Mouse (Mus musculus) CH12.LX (cell line): ENCODE measurements around the gene Mob3c. TPM values are rescaled to one million over a fixed set of nuclear protein-coding genes. Genes with fewer than 3 reads are reported as not detected.

ENCODE experiments used
- DNase-seq: peaks from one replicate; pipeline ENCODE4 v3.0.0-alpha.2; 2013; ENCODE audit errors: extremely low read depth
- H3K27ac ChIP-seq: 2 replicates; pipeline ENCODE4 v1.5.1; 2012; ENCODE audit warnings: low read depth, mild to moderate bottlenecking, control low read depth, moderate library complexity; ENCODE audit not compliant: insufficient read depth
- H3K27me3 ChIP-seq: replicated peaks from 2 replicates; pipeline ENCODE3; 2012; ENCODE audit warnings: inconsistent platforms
- H3K36me3 ChIP-seq, 2 experiments: replicated peaks in 1 of 2; 2 replicates each; pipeline versions ENCODE3 to v1.6.1; 2012; ENCODE audit warnings: inconsistent platforms in 1 of 2, low read length in 1 of 2, mild to moderate bottlenecking in 1 of 2, mixed read lengths in 1 of 2, moderate library complexity in 1 of 2; ENCODE audit not compliant: control insufficient read depth in 1 of 2, insufficient read depth in 1 of 2
- H3K4me1 ChIP-seq, 2 experiments: 2 replicates each; pipeline ENCODE4 v1.6.1; 2012; ENCODE audit warnings: inconsistent platforms in 1 of 2, moderate library complexity in 1 of 2; ENCODE audit not compliant: insufficient read depth in 2 of 2, control insufficient read depth in 1 of 2
- H3K4me2 ChIP-seq: 2 replicates; pipeline ENCODE4 v1.6.1; 2012; ENCODE audit warnings: low read depth, mild to moderate bottlenecking, control low read depth; ENCODE audit not compliant: poor library complexity, insufficient read depth, severe bottlenecking
- H3K4me3 ChIP-seq, 3 experiments: fragments of 150-350 bp in 1 of 3; sonication (generic) in 1 of 3; replicated peaks in 1 of 3; 2 replicates each; pipeline versions ENCODE3 to v1.5.1; 2011 to 2012; ENCODE audit warnings: low read depth in 2 of 3, low read length in 2 of 3, mild to moderate bottlenecking in 2 of 3, moderate library complexity in 2 of 3, control low read depth in 1 of 3, improper control_type of control experiment in 1 of 3, inconsistent platforms in 1 of 3, mixed read lengths in 1 of 3; ENCODE audit not compliant: poor library complexity in 1 of 3
- H3K79me2 ChIP-seq: replicated peaks from 2 replicates; pipeline ENCODE4 v1.6.1; 2012; ENCODE audit warnings: mild to moderate bottlenecking, moderate library complexity; ENCODE audit not compliant: control insufficient read depth, poor library complexity, insufficient read depth, severe bottlenecking; ENCODE audit errors: extremely low read depth
- H3K9ac ChIP-seq: 2 replicates; pipeline ENCODE4 v1.6.1; 2012; ENCODE audit warnings: low read depth, mild to moderate bottlenecking, control low read depth, moderate library complexity; ENCODE audit not compliant: insufficient read depth
- H3K9me3 ChIP-seq: replicated peaks from 2 replicates; pipeline ENCODE3; 2012; ENCODE audit warnings: low read length, inconsistent platforms, mixed read lengths
- BHLHE40 ChIP-seq: IDR thresholded peaks from 2 replicates; pipeline ENCODE4 v1.6.1; 2011; ENCODE audit warnings: mild to moderate bottlenecking, low read depth, low read length, improper control_type of control experiment
- CHD1 ChIP-seq: IDR thresholded peaks from 2 replicates; pipeline ENCODE4 v1.6.1; 2012; ENCODE audit warnings: low read depth, low read length, improper control_type of control experiment, inconsistent platforms
- CHD2 ChIP-seq: IDR thresholded peaks from 2 replicates; pipeline ENCODE4 v1.6.1; 2011; ENCODE audit warnings: low read length, improper control_type of control experiment
- EP300 ChIP-seq: IDR thresholded peaks from 2 replicates; pipeline ENCODE4 v1.6.1; 2011; ENCODE audit warnings: low read length, improper control_type of control experiment
- ETS1 ChIP-seq: conservative IDR thresholded peaks from 2 replicates; pipeline ENCODE4 v1.6.1; 2012; ENCODE audit warnings: low read depth, mild to moderate bottlenecking, inconsistent platforms, low read length, improper control_type of control experiment, moderate library complexity
- HCFC1 ChIP-seq: IDR thresholded peaks from 2 replicates; pipeline ENCODE4 v1.6.1; 2012; ENCODE audit warnings: low read depth, mild to moderate bottlenecking, inconsistent platforms, low read length, improper control_type of control experiment
- IRF4 ChIP-seq: IDR thresholded peaks from 2 replicates; pipeline ENCODE4 v1.6.1; 2014; ENCODE audit warnings: low read depth, mild to moderate bottlenecking, inconsistent platforms, low read length, improper control_type of control experiment
- JUN ChIP-seq: IDR thresholded peaks from 2 replicates; pipeline ENCODE4 v1.6.1; 2011; ENCODE audit warnings: low read depth, mild to moderate bottlenecking, low read length, improper control_type of control experiment, moderate library complexity; ENCODE audit not compliant: insufficient read depth
- JUND ChIP-seq: conservative IDR thresholded peaks from 2 replicates; pipeline ENCODE4 v1.6.1; 2011; ENCODE audit warnings: low read depth, low read length, improper control_type of control experiment
- MAFK ChIP-seq: IDR thresholded peaks from 2 replicates; pipeline ENCODE4 v1.6.1; 2011; ENCODE audit warnings: low read length, improper control_type of control experiment; ENCODE audit not compliant: insufficient replicate concordance
- NELFE ChIP-seq: IDR thresholded peaks from 2 replicates; pipeline ENCODE4 v1.6.1; 2011; ENCODE audit warnings: low read depth, low read length, improper control_type of control experiment
- PAX5 ChIP-seq: IDR thresholded peaks from 2 replicates; pipeline ENCODE4 v1.6.1; 2012; ENCODE audit warnings: low read length, inconsistent platforms, mixed read lengths
- POLR2AphosphoS2 ChIP-seq: IDR thresholded peaks from 2 replicates; pipeline ENCODE4 v1.6.1; 2011; ENCODE audit warnings: low read depth, low read length, improper control_type of control experiment
- RAD21 ChIP-seq: IDR thresholded peaks from 2 replicates; pipeline ENCODE4 v1.6.1; 2011; ENCODE audit warnings: low read depth, mild to moderate bottlenecking, low read length, improper control_type of control experiment, moderate library complexity
- RCOR1 ChIP-seq: conservative IDR thresholded peaks from 2 replicates; pipeline ENCODE4 v1.6.1; 2012; ENCODE audit warnings: low read depth, mild to moderate bottlenecking, inconsistent platforms, low read length, improper control_type of control experiment
- SMC3 ChIP-seq: IDR thresholded peaks from 2 replicates; pipeline ENCODE4 v1.6.1; 2011; ENCODE audit warnings: low read depth, low read length, improper control_type of control experiment
- TCF12 ChIP-seq: IDR thresholded peaks from 2 replicates; pipeline ENCODE4 v1.6.1; 2014; ENCODE audit warnings: low read depth, mild to moderate bottlenecking, inconsistent platforms, low read length, improper control_type of control experiment
- USF2 ChIP-seq: conservative IDR thresholded peaks from 2 replicates; pipeline ENCODE4 v1.6.1; 2011; ENCODE audit warnings: low read depth, low read length, improper control_type of control experiment
- ZC3H11A ChIP-seq: IDR thresholded peaks from 2 replicates; pipeline ENCODE4 v1.6.1; 2012; ENCODE audit warnings: low read depth, mild to moderate bottlenecking, inconsistent platforms, low read length, improper control_type of control experiment
- dilution Hi-C: fragments of 300-500 bp; cut with MboI; formaldehyde crosslinking; loops from 2 replicates; pipeline ENCODE4 v1.14.3; 2020; ENCODE audit warnings: low sequenced_read_pairs; ENCODE audit not compliant: extremely low pct_unique_long_range_greater_than_20kb, extremely low pct_ligation_motif_present
- in situ Hi-C: fragments of 300-500 bp; cut with MboI; formaldehyde crosslinking; loops from 3 replicates; pipeline ENCODE4 v1.14.3; 2019; ENCODE audit warnings: low sequenced_read_pairs, low pct_ligation_motif_present, low pct_unique_long_range_greater_than_20kb, mixed read lengths
- polyA plus RNA-seq: library from polyadenylated mRNA; unstranded; fragments of >175 nt; gene quantifications from 2 replicates; pipeline ENCODE4 v1.2.1, GENCODE M21; 2012; ENCODE audit warnings: low read depth; ENCODE audit not compliant: insufficient read length
- total RNA-seq, 2 experiments: library from RNA; depleted of rRNA; stranded (reverse); fragments of 300-350 nt in 1 of 2; fragments of >200 nt in 1 of 2; gene quantifications; 2 replicates each; pipeline ENCODE4 v1.2.3; 2012 to 2014

The Mob3c gene
- total and polyA plus RNA-seq, 3 experiments = 7.8 to 9.2 (median 9.2) TPM

DNA sequence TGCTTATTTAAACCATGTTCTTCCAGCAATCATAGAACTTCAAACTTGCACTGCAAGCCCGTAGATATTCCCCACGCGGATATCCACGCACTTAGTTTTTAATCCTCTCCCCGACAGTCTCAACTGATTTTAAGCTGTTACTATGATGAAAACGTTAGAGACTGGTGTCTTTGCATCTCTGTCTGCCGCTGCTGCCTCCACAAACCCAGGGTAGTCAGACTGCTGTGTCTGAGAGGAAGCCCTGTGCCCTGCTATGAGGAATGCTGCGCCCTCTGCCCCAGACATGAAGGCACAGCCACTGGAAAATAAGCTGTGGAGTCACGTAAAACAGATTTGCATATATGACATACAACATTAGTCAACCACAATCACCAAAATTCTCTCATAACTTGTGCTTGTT, 50.9 kb downstream of the Mob3c start:
- dilution Hi-C loops = no loop called here
- peaks cover 44 to 65% of the 10 kb centered on the region in 2 experiments for H3K36me3 ChIP-seq
- TF ChIP-seq NELFE = no peak
- no peak for TF ChIP-seq ZC3H11A
- TF ChIP-seq HCFC1 = no peak
- no peak for TF ChIP-seq JUN
- no peak for TF ChIP-seq ETS1
- no peak for TF ChIP-seq MAFK
- no peak for TF ChIP-seq CHD1
- TF ChIP-seq TCF12 = no peak
- no peak for TF ChIP-seq BHLHE40
- no peak for TF ChIP-seq JUND
- no peak for TF ChIP-seq IRF4
- TF ChIP-seq EP300 = no peak

GRCm38 (mm10) chr4:115881183-115881582, 53.3 kb downstream of the Mob3c start:
- Histone ChIP-seq H3K4me2 (no peak overlapping the region), H3K27me3 (peaks cover 18% of the 10 kb centered on the region), H3K79me2 (no peaks in the 10 kb centered on the region), H3K27ac (no peak overlapping the region), H3K4me1 (no peaks in the 10 kb centered on the region), H3K36me3 (peaks cover 22 to 41% of the 10 kb centered on the region in 2 experiments), H3K9me3 (no peaks in the 10 kb centered on the region), H3K4me3 (no peak overlapping the region), H3K9ac (no peak overlapping the region)
- TF ChIP-seq POLR2AphosphoS2 = no peak
- TF ChIP-seq RCOR1 = no peak
- TF ChIP-seq SMC3 = no peak
- TF ChIP-seq USF2 = no peak
- TF ChIP-seq JUND = no peak
- TF ChIP-seq PAX5 = no peak
- no peak for TF ChIP-seq ETS1
- TF ChIP-seq RAD21 = no peak
- no peak for TF ChIP-seq BHLHE40
- no peak for TF ChIP-seq CHD2
- in situ Hi-C loops (no loop called here), dilution Hi-C loops (no loop called here)
- no peak for DNase-seq

More for the DNA sequence above, 50.9 kb downstream of the Mob3c start:
- H3K4me1 ChIP-seq = no peaks in the 10 kb centered on the region
- H3K9me3 ChIP-seq = no peaks in the 10 kb centered on the region
- H3K27me3 ChIP-seq = peaks cover 3% of the 10 kb centered on the region
- H3K4me3 ChIP-seq = no peak overlapping the region
- H3K79me2 ChIP-seq = no peaks in the 10 kb centered on the region
- H3K27ac ChIP-seq = no peak overlapping the region
- in situ Hi-C loops = no loop called here
- DNase-seq = no peak
- no peak overlapping the region for H3K4me2 ChIP-seq
- no peak overlapping the region for H3K9ac ChIP-seq
